Mouse (Mus musculus) liver, embryonic 14.5 days (tissue): ENCODE results near the gene Ccdc84.

ENCODE experiments used
- CTCF ChIP-seq: IDR thresholded peaks from 2 replicates; pipeline ENCODE4 v1.5.1; 2016; ENCODE audit warnings: antibody characterized with exemption, low read depth, control low read depth
- EP300 ChIP-seq: IDR thresholded peaks from 2 replicates; pipeline ENCODE4 v1.6.1; 2016; ENCODE audit warnings: antibody characterized with exemption, low read depth

GRCm38 (mm10) chr9:44417156-44417891 lies 1.0 kb downstream of the Ccdc84 start:
- TF ChIP-seq CTCF (no peak), EP300 (no peak)
